Mouse (Mus musculus): Measurements from ENCODE around the gene Vpreb3. TPM values are rescaled to one million over a fixed set of nuclear protein-coding genes. Genes with fewer than 3 reads are reported as not detected.
"Not testable (repeated sequence)": the region's sequence is repeated elsewhere in the genome, so short reads cannot be mapped to it uniquely, and the experiment has no call there.

Gene Vpreb3
- polyA plus RNA-seq, 3 experiments from 2014 or later: 0.99 TPM; not detected in 2

- ATAC-seq: peak; percentile 61
These were observed 35.4 kb downstream of the Vpreb3 start for GRCm38 (mm10) chr10:75978119-75978834.

DNA sequence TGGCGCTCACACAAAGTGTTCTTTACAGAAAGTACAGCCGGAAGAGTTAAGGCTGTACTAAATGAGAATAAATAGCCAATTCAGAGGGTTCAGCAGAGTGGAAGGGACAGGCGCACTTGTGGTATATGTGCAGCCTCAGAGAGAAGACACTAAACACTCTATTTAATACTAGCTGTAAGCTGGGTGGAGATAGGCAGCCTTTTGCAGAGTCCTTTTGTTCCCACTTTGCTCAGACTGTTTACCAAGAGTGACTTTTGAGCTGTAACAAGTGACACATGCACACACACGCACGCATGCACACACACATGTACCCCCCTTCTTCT, 35.9 kb downstream of the Vpreb3 start:
- ATAC-seq: no peak

- no peak for ATAC-seq
These were observed 36.6 kb downstream of the Vpreb3 start for GRCm38 (mm10) chr10:75979432-75979831.

- no peak for ATAC-seq
These were observed 47.7 kb downstream of the Vpreb3 start for GRCm38 (mm10) chr10:75990430-75991042.

DNA sequence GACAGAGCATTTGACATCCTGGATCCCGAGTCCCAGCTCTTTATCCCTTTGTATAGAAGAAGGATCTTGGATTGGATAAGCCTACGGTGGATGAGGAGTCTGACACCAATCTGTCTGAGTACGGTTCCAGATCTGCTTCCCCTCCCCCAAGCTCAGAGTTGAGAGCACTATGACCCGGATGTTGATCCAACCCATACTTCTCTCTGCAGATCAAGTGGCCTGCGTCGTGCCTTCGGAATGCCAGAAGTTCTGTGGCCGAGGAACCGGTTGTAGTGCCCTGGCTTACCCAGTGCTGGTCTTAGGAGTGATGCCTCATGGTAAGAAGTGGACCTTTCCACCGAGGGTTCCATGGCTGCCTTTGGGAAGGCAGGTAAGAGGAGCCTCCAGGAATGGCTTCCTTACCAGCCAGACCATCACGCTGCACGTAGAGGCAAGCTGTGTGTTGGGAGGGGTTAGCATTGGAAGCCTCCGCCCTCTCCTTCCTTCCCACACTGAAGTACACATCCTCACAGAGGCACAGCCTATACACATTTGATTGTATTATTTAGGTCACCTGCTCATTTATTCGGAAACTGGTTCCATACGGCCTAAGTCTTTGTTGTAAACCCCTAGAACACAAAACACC, 50.9 kb downstream of the Vpreb3 start:
- no peak for ATAC-seq

DNA sequence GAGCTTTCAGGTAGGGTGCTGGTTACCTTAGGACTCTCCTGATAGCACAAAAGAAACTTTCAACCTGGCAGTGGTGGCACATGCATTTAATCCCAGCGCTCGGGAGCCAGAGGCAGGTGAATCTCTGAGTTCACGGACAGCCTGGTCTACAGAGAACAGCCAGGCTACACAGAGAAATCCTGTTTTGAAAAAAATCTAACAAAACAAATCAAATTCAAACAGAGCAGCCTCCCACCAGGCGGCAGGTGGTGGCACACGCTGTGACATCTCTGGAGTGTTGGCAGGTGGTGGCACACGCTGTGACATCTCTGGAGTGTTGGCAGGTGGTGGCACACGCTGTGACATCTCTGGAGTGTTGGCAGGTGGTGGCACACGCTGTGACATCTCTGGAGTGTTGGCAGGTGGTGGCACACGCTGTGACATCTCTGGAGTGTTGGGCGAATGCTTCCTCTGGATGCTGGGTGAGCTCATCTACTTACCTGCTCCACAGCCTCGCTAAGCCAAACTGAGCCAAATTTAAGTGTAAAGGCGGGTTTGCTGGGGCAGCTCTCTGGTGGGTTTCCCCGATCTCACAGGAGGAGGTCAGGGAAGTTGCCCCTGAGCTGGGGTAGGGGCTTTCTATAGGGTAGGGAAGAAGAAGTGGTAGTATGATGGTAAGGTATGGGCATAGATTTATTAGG, 51.8 kb downstream of the Vpreb3 start:
- not testable (repeated sequence) for ATAC-seq

GRCm38 (mm10) chr10:75995463-75995862, 52.6 kb downstream of the Vpreb3 start:
- ATAC-seq: no peak

DNA sequence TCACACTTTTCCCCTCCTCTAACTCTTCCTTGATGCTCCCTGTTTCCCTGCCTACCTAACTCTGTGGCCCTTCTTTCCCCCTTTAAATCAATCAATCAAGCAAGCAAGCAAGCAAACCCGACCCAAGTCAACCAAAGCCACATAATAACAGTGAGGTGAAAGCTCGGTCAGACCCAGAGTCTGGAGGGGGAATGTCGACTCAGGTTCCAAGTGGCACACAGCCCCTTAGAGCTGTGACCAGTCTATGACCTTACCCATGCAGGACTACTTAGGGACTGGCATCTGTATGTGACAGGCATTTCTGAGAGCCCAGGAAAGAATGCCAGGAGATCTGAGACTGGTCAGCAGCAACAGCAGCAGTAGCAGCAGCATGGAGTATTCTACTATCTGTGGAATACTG, 53.5 kb downstream of the Vpreb3 start:
- ATAC-seq: no peak

Other genes with a start within 250 kb of the Vpreb3 start
- 10 to 100 TPM; 24.8 to 27.1 (median 26.2) TPM for gene Cabin1, start 178.7 kb upstream of the Vpreb3 start, polyA plus RNA-seq (2017; shearing (Covaris generic))
- 10 to 100 TPM; 63.4 to 95.0 (median 86.4) TPM for gene Ddt, start 169.6 kb upstream of the Vpreb3 start, polyA plus RNA-seq (2017; shearing (Covaris generic))
- gene Gm20441, start 162.1 kb upstream of the Vpreb3 start, polyA plus RNA-seq (2017; shearing (Covaris generic)): not detected
- gene Gstt3, start 161.6 kb upstream of the Vpreb3 start, polyA plus RNA-seq (2017; shearing (Covaris generic)): 10 to 100 TPM in 1 of 3 experiments, 1 to 10 TPM in 2; 9.0 to 12.7 (median 9.3) TPM
- gene Gstt1, start 144.5 kb upstream of the Vpreb3 start, polyA plus RNA-seq (2017; shearing (Covaris generic)): 1 to 10 TPM; 1.7 to 3.6 (median 2.2) TPM
- gene Gstt4, start 120.5 kb upstream of the Vpreb3 start, polyA plus RNA-seq (2017; shearing (Covaris generic)): not detected
- gene Gstt2, start 105.6 kb upstream of the Vpreb3 start, polyA plus RNA-seq (2017; shearing (Covaris generic)): 10 to 100 TPM; 52.2 to 69.9 (median 64.5) TPM
- gene Mif, start 82.8 kb upstream of the Vpreb3 start, polyA plus RNA-seq (2017; shearing (Covaris generic)): 100 to 1,000 TPM; 423 to 560 (median 495) TPM
- 1 to 10 TPM in 1 of 3 experiments, under 1 TPM in 2; 0.39 to 3.3 (median 0.73) TPM for gene Derl3, start 49.6 kb upstream of the Vpreb3 start, polyA plus RNA-seq (2017; shearing (Covaris generic))
- gene Smarcb1, start 21.4 kb upstream of the Vpreb3 start, polyA plus RNA-seq (2017; shearing (Covaris generic)): 100 to 1,000 TPM in 2 of 3 experiments, 10 to 100 TPM in 1; 89.2 to 126 (median 106) TPM
- gene Chchd10, start 9.9 kb upstream of the Vpreb3 start, polyA plus RNA-seq (2017; shearing (Covaris generic)): 10 to 100 TPM in 2 of 3 experiments, 1 to 10 TPM in 1; 5.3 to 15.4 (median 11.3) TPM
- gene Mmp11, start 6.6 kb upstream of the Vpreb3 start, polyA plus RNA-seq (2017; shearing (Covaris generic)): 1 to 10 TPM in 2 of 3 experiments, under 1 TPM in 1; 0.91 to 7.7 (median 4.4) TPM
- not detected for gene Gm867, start 2.4 kb upstream of the Vpreb3 start, polyA plus RNA-seq (2017; shearing (Covaris generic))
- 1 to 10 TPM in 1 of 3 experiments, under 1 TPM in 2; 0.30 to 1.7 (median 0.58) TPM for gene Gm5134, start 11.5 kb downstream of the Vpreb3 start, polyA plus RNA-seq (2017; shearing (Covaris generic))
- 10 to 100 TPM in 1 of 3 experiments, 1 to 10 TPM in 2; 9.6 to 10.3 (median 9.9) TPM for gene Zfp280b, start 89.6 kb downstream of the Vpreb3 start, polyA plus RNA-seq (2017; shearing (Covaris generic))
- not detected for gene Slc5a4b, start 167.9 kb downstream of the Vpreb3 start, polyA plus RNA-seq (2017; shearing (Covaris generic))
- gene Slc5a4a, start 204.4 kb downstream of the Vpreb3 start, polyA plus RNA-seq (2017; shearing (Covaris generic)): not detected